Mouse (Mus musculus) midbrain, embryonic 16.5 days (tissue): ENCODE measurements around the gene Slc1a7. TPM values are rescaled to one million over a fixed set of nuclear protein-coding genes. Genes with fewer than 3 reads are reported as not detected.

ENCODE experiments used
- ATAC-seq: fragments of 200-750 bp; cut with Nextera tagmentation; 2 replicates; pipeline ENCODE4 v1.8.0; 2017; ENCODE audit warnings: moderate TSS enrichment
- H3K27ac ChIP-seq: fragments of 300-500 bp; sonication (generic); 2 replicates; pipeline ENCODE4 v1.5.1; 2014; ENCODE audit warnings: mild to moderate bottlenecking, low read length, mixed read lengths
- H3K27me3 ChIP-seq: fragments of 300-500 bp; sonication (generic); 2 replicates; pipeline ENCODE4 v1.6.1; 2014; ENCODE audit warnings: low read depth, low read length, mixed read lengths; ENCODE audit not compliant: control insufficient read depth, insufficient read depth
- H3K36me3 ChIP-seq: fragments of 300-500 bp; sonication (generic); 2 replicates; pipeline ENCODE4 v1.6.1; 2014; ENCODE audit warnings: mild to moderate bottlenecking, low read length, moderate library complexity, mixed read lengths; ENCODE audit not compliant: control insufficient read depth, insufficient read depth
- H3K4me1 ChIP-seq: fragments of 300-500 bp; sonication (generic); 2 replicates; pipeline ENCODE4 v1.6.1; 2014; ENCODE audit warnings: mild to moderate bottlenecking, low read length, mixed read lengths; ENCODE audit not compliant: control insufficient read depth, insufficient read depth
- H3K4me2 ChIP-seq: fragments of 300-500 bp; sonication (generic); 2 replicates; pipeline ENCODE4 v1.6.1; 2014; ENCODE audit warnings: mild to moderate bottlenecking, low read length, mixed read lengths
- H3K4me3 ChIP-seq: fragments of 300-500 bp; sonication (generic); 2 replicates; pipeline ENCODE4 v1.5.1; 2014; ENCODE audit warnings: low read depth, mild to moderate bottlenecking, low read length, moderate library complexity, mixed read lengths
- H3K9ac ChIP-seq: fragments of 300-500 bp; sonication (generic); 2 replicates; pipeline ENCODE4 v1.6.1; 2014; ENCODE audit warnings: low read depth, low read length, mixed read lengths
- H3K9me3 ChIP-seq: fragments of 300-500 bp; sonication (generic); replicated peaks from 2 replicates; pipeline ENCODE4 v1.6.1; 2014; ENCODE audit warnings: mild to moderate bottlenecking, low read length, mixed read lengths; ENCODE audit not compliant: control insufficient read depth, poor library complexity, severe bottlenecking
- WGBS: fragments of 180-500 bp; shearing (Covaris S2); extraction: QIAGEN DNeasy Blood & Tissue Kit; methylation state at CpG from one replicate; pipeline ENCODE4 v1.1.7; 2014; 5-methylcytosine and 5-hydroxymethylcytosine counted together
- polyA plus RNA-seq: library from polyadenylated mRNA; unstranded; fragments of >200 nt; fragmentation: Nextera tagmentation; extraction: Ambion mirVana; gene quantifications from 2 replicates; pipeline ENCODE4 v1.2.1, GENCODE M21; 2015

Gene Slc1a7
- polyA plus RNA-seq, 1 experiment from 2014 or later, result not detected

DNA sequence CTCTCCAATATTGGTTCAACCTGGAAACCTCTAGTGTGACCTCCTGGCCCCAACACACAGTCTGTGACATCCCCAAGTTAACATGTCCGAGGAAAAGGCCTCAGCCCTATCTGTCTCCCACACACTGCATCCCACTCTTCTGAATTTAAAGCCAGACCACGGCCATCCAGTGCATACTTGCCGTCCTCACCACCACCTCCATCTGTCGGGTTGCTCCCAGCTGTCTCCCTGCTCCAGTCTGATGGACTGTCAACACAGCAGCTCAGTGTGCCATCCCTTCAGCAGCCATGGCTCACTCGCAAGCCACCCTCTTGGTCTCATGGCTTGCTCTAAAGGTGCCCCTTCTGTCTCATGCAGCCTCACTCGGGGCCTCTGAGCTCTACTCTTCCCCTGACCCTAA, 27.6 kb downstream of the Slc1a7 start:
- Histone ChIP-seq H3K36me3 (no peaks in the 10 kb centered on the region), H3K4me2 (no peak overlapping the region), H3K27me3 (no peaks in the 10 kb centered on the region), H3K9ac (no peak overlapping the region), H3K4me3 (no peak overlapping the region), H3K27ac (no peak overlapping the region), H3K9me3 (no peaks in the 10 kb centered on the region), H3K4me1 (no peaks in the 10 kb centered on the region)
- 84% methylated on average over 6 of the region's 6 CpGs for WGBS
- ATAC-seq, result no peak

DNA sequence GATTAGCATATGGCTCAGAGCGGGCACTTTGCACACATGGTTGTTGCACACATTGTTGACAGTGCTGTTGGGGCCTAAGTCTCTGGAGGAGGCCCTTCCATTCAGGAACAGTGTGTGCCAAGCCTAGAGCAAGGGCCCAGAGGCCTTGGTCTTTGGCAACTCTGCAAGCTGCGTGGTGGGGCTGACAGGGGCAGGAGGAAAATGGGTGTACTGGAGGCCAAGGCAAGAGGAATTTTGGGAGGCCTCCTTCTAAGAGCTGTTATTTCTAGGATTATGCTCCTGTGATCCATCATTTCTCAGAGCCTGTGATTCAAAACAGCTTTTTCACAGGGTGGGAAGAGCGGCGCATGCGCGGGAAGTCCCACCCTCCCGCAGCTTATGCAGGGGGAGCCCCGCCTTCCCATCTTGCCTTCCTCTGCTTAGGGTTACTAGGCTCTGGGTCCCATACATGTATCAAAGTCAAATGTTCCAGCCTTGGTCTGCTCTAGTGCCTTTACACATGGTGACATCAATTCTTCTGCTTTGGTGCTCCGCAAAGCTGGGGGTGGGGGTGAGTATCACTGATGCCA, 28.4 kb downstream of the Slc1a7 start:
- H3K27ac ChIP-seq, result no peak overlapping the region
- WGBS, result 94% methylated on average over 7 of the region's 9 CpGs
- H3K4me3 ChIP-seq, result no peak overlapping the region
- H3K4me2 ChIP-seq, result no peak overlapping the region
- no peak overlapping the region for H3K9ac ChIP-seq
- H3K36me3 ChIP-seq, result no peaks in the 10 kb centered on the region
- H3K27me3 ChIP-seq, result no peaks in the 10 kb centered on the region
- ATAC-seq, result no peak
- no peaks in the 10 kb centered on the region for H3K9me3 ChIP-seq
- H3K4me1 ChIP-seq, result no peaks in the 10 kb centered on the region

DNA sequence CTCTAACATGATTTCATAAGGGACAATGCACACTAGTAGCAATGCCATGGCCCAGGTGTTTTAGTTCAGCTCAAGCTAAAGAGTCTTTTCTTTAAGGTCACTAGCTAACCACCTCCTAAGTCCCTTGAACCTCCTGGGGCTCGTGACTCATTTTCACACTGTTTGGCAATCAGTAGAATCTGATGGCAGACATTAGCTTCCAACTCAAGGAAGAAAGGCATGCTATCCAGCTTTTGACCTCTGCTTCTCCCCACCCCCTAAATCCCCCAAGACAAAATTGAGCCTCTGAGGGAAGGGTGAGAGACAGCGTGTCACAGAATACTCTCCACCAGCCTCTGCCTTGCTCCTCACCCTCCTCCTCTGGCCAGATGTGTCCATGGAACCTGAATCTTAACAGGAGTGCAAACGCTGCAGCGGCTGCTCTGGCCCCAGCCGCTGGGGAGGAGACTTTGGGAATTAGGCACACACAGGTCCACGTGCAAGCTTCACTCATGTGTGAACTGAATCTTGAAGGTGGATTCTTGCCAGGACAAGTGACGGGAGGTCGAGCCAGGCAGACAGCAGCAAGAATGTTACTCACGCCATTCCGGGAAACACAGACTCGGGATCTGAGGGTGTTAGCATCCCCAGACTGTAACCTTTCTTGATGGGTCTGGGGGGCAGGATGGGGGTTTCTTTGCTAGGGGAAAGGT, 30.7 kb downstream of the Slc1a7 start:
- Histone ChIP-seq H3K4me3 (no peak overlapping the region), H3K27me3 (no peaks in the 10 kb centered on the region), H3K36me3 (no peaks in the 10 kb centered on the region), H3K27ac (no peak overlapping the region), H3K9me3 (no peaks in the 10 kb centered on the region), H3K4me2 (no peak overlapping the region), H3K4me1 (no peaks in the 10 kb centered on the region), H3K9ac (no peak overlapping the region)
- no peak for ATAC-seq
- WGBS, result 27% methylated on average over 11 of the region's 11 CpGs

DNA sequence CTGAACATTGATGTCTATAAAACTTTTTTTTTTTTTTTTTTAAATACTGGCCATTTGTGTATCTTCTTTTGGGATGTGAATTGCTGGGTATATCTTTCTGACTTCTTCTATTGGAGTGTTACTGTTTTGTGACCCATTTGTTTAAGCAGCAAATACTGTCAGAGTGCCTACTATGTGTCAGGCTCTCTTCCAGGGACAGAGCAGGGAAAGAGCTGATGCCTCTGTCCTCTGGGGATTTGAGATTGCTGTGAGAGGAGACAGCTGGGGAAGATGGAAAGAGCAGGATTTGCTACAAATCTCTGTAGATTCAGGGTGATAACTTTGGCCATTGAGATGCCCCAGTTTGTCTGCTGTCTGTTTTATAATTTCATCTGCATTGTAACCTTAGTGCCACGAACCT, 31.2 kb downstream of the Slc1a7 start:
- no peak for ATAC-seq
- WGBS, result 93% methylated on average over 1 of the region's 1 CpGs
- no peak overlapping the region for H3K4me2 ChIP-seq

DNA sequence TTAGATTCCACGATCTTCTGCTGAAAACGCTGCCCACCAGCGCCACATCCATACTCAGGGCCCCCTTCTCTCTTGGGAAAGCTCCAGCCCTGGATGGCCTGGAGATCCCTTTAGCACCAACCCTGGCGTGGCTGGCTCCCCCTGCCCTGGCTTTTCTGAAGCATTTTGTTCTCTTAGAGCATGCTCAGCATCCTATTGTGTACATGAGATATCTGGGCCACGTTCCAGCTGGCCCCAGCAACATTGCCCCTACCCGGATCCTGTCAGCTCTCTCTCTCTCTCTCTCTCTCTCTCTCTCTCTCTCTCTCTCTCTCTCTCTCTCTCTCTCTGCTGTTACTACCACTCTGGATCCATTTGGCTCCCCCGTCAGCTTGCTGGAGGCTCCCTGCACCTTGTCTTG, 37.2 kb downstream of the Slc1a7 start:
- H3K36me3 ChIP-seq, result no peaks in the 10 kb centered on the region
- WGBS, result 51% methylated on average over 7 of the region's 7 CpGs
- H3K27ac ChIP-seq, result no peak overlapping the region
- H3K9ac ChIP-seq, result no peak overlapping the region
- no peak overlapping the region for H3K4me2 ChIP-seq
- no peaks in the 10 kb centered on the region for H3K4me1 ChIP-seq
- no peak for ATAC-seq
- no peaks in the 10 kb centered on the region for H3K9me3 ChIP-seq
- H3K4me3 ChIP-seq, result no peak overlapping the region
- H3K27me3 ChIP-seq, result no peaks in the 10 kb centered on the region

More for the DNA sequence above, 31.2 kb downstream of the Slc1a7 start:
- Histone ChIP-seq H3K9me3 (no peaks in the 10 kb centered on the region), H3K36me3 (no peaks in the 10 kb centered on the region), H3K4me1 (no peaks in the 10 kb centered on the region), H3K27ac (no peak overlapping the region), H3K9ac (no peak overlapping the region), H3K4me3 (no peak overlapping the region), H3K27me3 (no peaks in the 10 kb centered on the region)

DNA sequence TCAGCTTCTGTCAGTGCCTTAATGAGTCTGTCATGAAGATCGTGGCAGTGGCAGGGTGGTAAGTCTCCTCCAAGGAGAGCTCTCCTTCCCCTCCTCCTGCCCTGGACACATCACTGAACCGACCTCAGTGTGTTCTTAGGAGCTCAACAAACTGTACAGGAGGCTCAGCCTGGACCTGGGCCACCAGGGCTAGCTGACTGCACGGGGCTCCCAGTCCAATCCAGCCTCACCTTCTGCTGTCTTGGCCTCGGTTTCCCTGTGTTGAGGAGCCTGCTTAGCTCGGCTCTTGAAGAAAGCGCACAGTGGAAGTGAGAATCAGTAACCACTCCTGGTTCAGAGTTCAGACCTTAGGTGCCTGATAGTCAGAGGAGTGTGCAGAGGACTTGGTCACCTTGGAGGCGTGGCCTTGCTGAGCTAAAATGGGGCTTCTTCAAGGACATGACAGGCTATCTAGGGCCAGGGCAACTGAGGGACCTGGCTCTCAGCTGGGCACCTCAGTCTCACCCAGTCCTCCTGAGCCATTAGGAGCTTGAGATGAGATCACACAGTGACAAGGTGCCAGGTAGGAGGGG, 39.5 kb downstream of the Slc1a7 start:
- no peak overlapping the region for H3K27ac ChIP-seq
- no peak overlapping the region for H3K9ac ChIP-seq
- H3K36me3 ChIP-seq, result no peaks in the 10 kb centered on the region
- 82% methylated on average over 7 of the region's 7 CpGs for WGBS
- no peaks in the 10 kb centered on the region for H3K9me3 ChIP-seq
- no peak overlapping the region for H3K4me2 ChIP-seq
- H3K4me1 ChIP-seq, result no peaks in the 10 kb centered on the region
- no peaks in the 10 kb centered on the region for H3K27me3 ChIP-seq
- ATAC-seq, result no peak
- H3K4me3 ChIP-seq, result no peak overlapping the region

DNA sequence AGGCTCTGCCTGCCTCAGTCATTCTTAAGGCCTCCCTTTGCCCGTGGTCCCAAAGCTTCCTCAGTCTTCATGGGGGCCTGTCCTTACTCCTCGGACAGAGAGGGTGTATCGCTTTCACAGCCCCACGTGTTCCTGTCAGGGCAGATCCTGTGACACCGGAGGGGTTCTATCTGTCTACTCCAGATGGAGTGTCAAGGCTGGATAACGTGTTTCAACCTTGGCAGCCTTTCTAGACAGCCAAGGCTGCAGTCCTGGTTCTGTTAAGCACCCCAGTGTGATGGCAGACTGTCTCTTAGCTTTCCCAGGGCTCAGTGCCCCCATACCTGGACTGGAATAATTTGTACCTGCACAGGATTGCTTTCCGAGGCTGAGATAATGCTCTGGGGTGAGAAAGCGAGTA, 40.4 kb downstream of the Slc1a7 start:
- no peak for ATAC-seq
- no peak overlapping the region for H3K27ac ChIP-seq
- H3K4me3 ChIP-seq, result no peak overlapping the region
- H3K9me3 ChIP-seq, result no peaks in the 10 kb centered on the region
- WGBS, result 83% methylated on average over 8 of the region's 8 CpGs
- H3K36me3 ChIP-seq, result no peaks in the 10 kb centered on the region
- H3K9ac ChIP-seq, result no peak overlapping the region
- H3K4me1 ChIP-seq, result no peaks in the 10 kb centered on the region
- H3K4me2 ChIP-seq, result no peak overlapping the region
- H3K27me3 ChIP-seq, result no peaks in the 10 kb centered on the region

DNA sequence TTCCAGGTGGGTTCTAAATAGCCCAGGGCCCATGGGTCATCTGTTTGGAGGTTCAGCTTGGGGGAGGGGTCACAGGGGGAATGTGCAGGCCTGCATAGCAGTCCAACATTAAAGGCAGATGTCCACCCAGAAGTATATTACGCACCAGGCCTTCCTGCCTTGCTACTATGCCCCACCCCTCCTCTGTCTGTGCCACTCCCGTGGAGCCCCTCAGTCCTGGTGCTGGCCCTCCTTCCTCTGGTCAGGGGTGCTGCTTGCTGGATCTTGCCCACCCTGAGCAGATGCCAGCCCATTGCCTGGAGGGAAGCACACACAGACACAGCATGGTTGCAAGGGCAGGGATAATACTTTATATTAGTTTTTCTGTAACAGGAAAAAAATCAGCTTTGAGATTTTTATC, 46.3 kb downstream of the Slc1a7 start:
- Histone ChIP-seq H3K4me3 (no peak overlapping the region), H3K4me2 (no peak overlapping the region), H3K27ac (no peak overlapping the region), H3K36me3 (no peaks in the 10 kb centered on the region), H3K27me3 (no peaks in the 10 kb centered on the region), H3K9ac (no peak overlapping the region), H3K9me3 (no peaks in the 10 kb centered on the region), H3K4me1 (no peaks in the 10 kb centered on the region)
- WGBS, result 74% methylated on average over 2 of the region's 2 CpGs
- no peak for ATAC-seq

DNA sequence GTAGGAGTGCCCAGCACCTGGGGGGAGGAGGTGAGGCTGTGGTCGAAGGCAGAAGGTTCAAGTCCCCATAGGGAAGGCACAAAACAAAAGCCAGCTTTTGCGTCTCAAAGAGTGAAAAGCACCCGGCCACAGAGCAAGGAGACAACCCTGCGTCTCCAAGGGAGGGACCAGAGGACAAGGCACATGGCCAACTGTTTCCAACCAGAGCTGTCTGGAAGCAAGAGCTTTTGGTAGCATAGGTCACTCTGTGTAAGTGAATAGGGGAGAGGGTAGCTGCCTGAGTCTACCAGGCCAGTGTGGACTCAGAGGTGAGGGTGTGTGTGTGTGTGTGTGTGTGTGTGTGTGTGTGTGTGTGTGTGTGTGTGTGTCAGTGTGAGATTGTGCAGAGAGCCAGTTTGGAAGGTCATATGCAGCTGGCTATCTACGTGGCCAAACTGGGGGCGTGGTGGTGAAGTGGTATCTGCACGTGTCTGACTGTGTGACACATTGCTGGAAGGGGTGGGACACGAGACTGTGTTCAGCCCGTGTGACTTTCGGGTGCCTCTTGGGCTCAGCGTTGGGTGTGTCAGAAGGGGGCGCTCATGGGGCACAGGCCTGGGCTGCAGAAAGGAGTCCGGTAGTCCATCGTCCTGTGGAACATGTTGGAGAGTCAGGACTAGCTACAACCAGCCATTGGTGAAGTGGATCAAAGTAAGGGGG, 47.1 kb downstream of the Slc1a7 start:
- H3K27ac ChIP-seq, result no peak overlapping the region
- no peak overlapping the region for H3K4me3 ChIP-seq
- no peaks in the 10 kb centered on the region for H3K27me3 ChIP-seq
- no peaks in the 10 kb centered on the region for H3K36me3 ChIP-seq
- no peak overlapping the region for H3K9ac ChIP-seq
- H3K4me1 ChIP-seq, result no peaks in the 10 kb centered on the region
- ATAC-seq, result no peak
- H3K4me2 ChIP-seq, result no peak overlapping the region
- 54% methylated on average over 14 of the region's 14 CpGs for WGBS
- no peaks in the 10 kb centered on the region for H3K9me3 ChIP-seq
